Mouse (Mus musculus) spleen, embryonic (tissue): ENCODE results near the gene Ip6k3.

Source experiments
- CTCF ChIA-PET: fragments of 350-600 bp; sonication (Branson Sonifier 250); formaldehyde crosslinking; loops from one replicate; lab custom pipeline; 2022; lab: Charles Lee

The Ip6k3 gene

GRCm38 (mm10) chr17:27154256-27154655 lies 13.3 kb downstream of the Ip6k3 start:
- CTCF ChIA-PET: interaction anchor here (0.8 kb wide), 1 partner anchor 18 kb away, joined by 3 read pairs; no protein-coding TSS in a partner anchor

GRCm38 (mm10) chr17:27153773-27154193 lies 13.8 kb downstream of the Ip6k3 start:
- CTCF ChIA-PET: no interaction called here

GRCm38 (mm10) chr17:27152976-27153723 lies 14.4 kb downstream of the Ip6k3 start:
- CTCF ChIA-PET: no interaction called here

GRCm38 (mm10) chr17:27151411-27151810 lies 16.2 kb downstream of the Ip6k3 start:
- CTCF ChIA-PET: no interaction called here

- CTCF ChIA-PET: no interaction called here
These were observed 16.7 kb downstream of the Ip6k3 start for GRCm38 (mm10) chr17:27150871-27151270.

GRCm38 (mm10) chr17:27146323-27146923 lies 21.2 kb downstream of the Ip6k3 start:
- CTCF ChIA-PET: no interaction called here

GRCm38 (mm10) chr17:27144152-27144551 lies 23.4 kb downstream of the Ip6k3 start:
- CTCF ChIA-PET: interaction anchor here (0.6 kb wide), 1 partner anchor 415 kb away, joined by 3 read pairs; no protein-coding TSS in a partner anchor

- CTCF ChIA-PET: no interaction called here
These were observed 25.6 kb downstream of the Ip6k3 start for GRCm38 (mm10) chr17:27141971-27142450.

GRCm38 (mm10) chr17:27140262-27140661 lies 27.3 kb downstream of the Ip6k3 start:
- CTCF ChIA-PET: no interaction called here

GRCm38 (mm10) chr17:27139304-27139703 lies 28.3 kb downstream of the Ip6k3 start:
- CTCF ChIA-PET: no interaction called here

GRCm38 (mm10) chr17:27138396-27138795 lies 29.2 kb downstream of the Ip6k3 start:
- CTCF ChIA-PET: no interaction called here

GRCm38 (mm10) chr17:27134715-27135114 lies 32.9 kb downstream of the Ip6k3 start:
- CTCF ChIA-PET: interaction anchor here (0.6 kb wide), 1 partner anchor 367 kb away, joined by 4 read pairs; no protein-coding TSS in a partner anchor

GRCm38 (mm10) chr17:27134187-27134586 lies 33.4 kb downstream of the Ip6k3 start:
- CTCF ChIA-PET: no interaction called here

GRCm38 (mm10) chr17:27133551-27134141 lies 33.9 kb downstream of the Ip6k3 start, which contains the start of gene Uqcc2:
Gene Uqcc2, minus strand, starts transcription at chr17:27133916.
- CTCF ChIA-PET: no interaction called here

GRCm38 (mm10) chr17:27132238-27132637 lies 35.4 kb downstream of the Ip6k3 start:
- CTCF ChIA-PET: interaction anchor here (0.5 kb wide), 1 partner anchor 960 kb away, joined by 5 read pairs; no protein-coding TSS in a partner anchor

GRCm38 (mm10) chr17:27131240-27131665 lies 36.3 kb downstream of the Ip6k3 start:
- CTCF ChIA-PET: interaction anchor here (0.6 kb wide), 1 partner anchor 59 kb away, joined by 3 read pairs; no protein-coding TSS in a partner anchor

GRCm38 (mm10) chr17:27130246-27130645 lies 37.3 kb downstream of the Ip6k3 start:
- CTCF ChIA-PET: no interaction called here

- CTCF ChIA-PET: no interaction called here
These were observed 37.8 kb downstream of the Ip6k3 start for GRCm38 (mm10) chr17:27129819-27130218.

- CTCF ChIA-PET: no interaction called here
These were observed 38.3 kb downstream of the Ip6k3 start for GRCm38 (mm10) chr17:27129291-27129690.

- CTCF ChIA-PET: no interaction called here
These were observed 39.4 kb downstream of the Ip6k3 start for GRCm38 (mm10) chr17:27128189-27128588.

- CTCF ChIA-PET: no interaction called here
These were observed 40.6 kb downstream of the Ip6k3 start for GRCm38 (mm10) chr17:27126974-27127373.

- CTCF ChIA-PET: interaction anchor here (1.0 kb wide), 1 partner anchor 147 kb away, joined by 3 read pairs; no protein-coding TSS in a partner anchor
These were observed 41.9 kb downstream of the Ip6k3 start for GRCm38 (mm10) chr17:27125669-27126202.
